Mouse (Mus musculus) lung, embryonic 16.5 days (tissue): ENCODE results near the gene Tmsb10. TPM values are rescaled to one million over a fixed set of nuclear protein-coding genes. Genes with fewer than 3 reads are reported as not detected.

Experiments used
- ATAC-seq: fragments of 200-750 bp; cut with Nextera tagmentation; 2 replicates; pipeline ENCODE4 v1.8.0; 2017; ENCODE audit warnings: low read depth, mild to moderate bottlenecking, moderate library complexity
- H3K27ac ChIP-seq: fragments of 300-500 bp; sonication (generic); 2 replicates; pipeline ENCODE4 v1.5.1; 2014; ENCODE audit warnings: mild to moderate bottlenecking, control low read depth, low read length
- H3K27me3 ChIP-seq: fragments of 300-500 bp; sonication (generic); 2 replicates; pipeline ENCODE4 v1.6.1; 2014; ENCODE audit warnings: low read depth, low read length, mixed read lengths; ENCODE audit not compliant: control insufficient read depth, insufficient read depth
- H3K36me3 ChIP-seq: fragments of 300-500 bp; sonication (generic); 2 replicates; pipeline ENCODE4 v1.6.1; 2014; ENCODE audit warnings: low read length; ENCODE audit not compliant: control insufficient read depth, insufficient read depth
- H3K4me1 ChIP-seq: fragments of 300-500 bp; sonication (generic); replicated peaks from 2 replicates; pipeline ENCODE4 v1.6.1; 2014; ENCODE audit warnings: low read length, mixed read lengths; ENCODE audit not compliant: control insufficient read depth, insufficient read depth
- H3K4me2 ChIP-seq: fragments of 300-500 bp; sonication (generic); 2 replicates; pipeline ENCODE4 v1.6.1; 2014; ENCODE audit warnings: low read depth, low read length, control low read depth
- H3K4me3 ChIP-seq: fragments of 300-500 bp; sonication (generic); 2 replicates; pipeline ENCODE4 v1.5.1; 2014; ENCODE audit warnings: mild to moderate bottlenecking, low read length, control low read depth
- H3K9ac ChIP-seq: fragments of 300-500 bp; sonication (generic); 2 replicates; pipeline ENCODE4 v1.6.1; 2014; ENCODE audit warnings: low read length, control low read depth
- H3K9me3 ChIP-seq: fragments of 300-500 bp; sonication (generic); 2 replicates; pipeline ENCODE4 v1.6.1; 2016; ENCODE audit warnings: low read length; ENCODE audit not compliant: control insufficient read depth
- WGBS: fragments of 180-500 bp; shearing (Covaris S2); extraction: QIAGEN DNeasy Blood & Tissue Kit; methylation state at CpG from one replicate; pipeline ENCODE4 v1.1.7; 2014; 5-methylcytosine and 5-hydroxymethylcytosine counted together
- polyA plus RNA-seq: library from polyadenylated mRNA; unstranded; fragments of >200 nt; fragmentation: Nextera tagmentation; extraction: Ambion mirVana; gene quantifications from 2 replicates; pipeline ENCODE4 v1.2.1, GENCODE M21; 2015

The Tmsb10 gene
- polyA plus RNA-seq, 1 experiment from 2014 or later = 2,568 TPM

GRCm38 (mm10) chr6:72959175-72959574 lies 627 bp upstream of the Tmsb10 start:
- H3K36me3 ChIP-seq = no peaks in the 10 kb centered on the region
- H3K27ac ChIP-seq = no peak overlapping the region; the same call in 1 of the 2 replicates
- peak overlapping the region; percentile 80 for H3K4me2 ChIP-seq
- no peak for ATAC-seq
- peak overlapping the region; percentile 98 for H3K9ac ChIP-seq
- whole genome bisulfite sequencing = 9% methylated on average over 4 of the region's 4 CpGs
- peaks cover 31% of the 10 kb centered on the region for H3K4me1 ChIP-seq
- H3K4me3 ChIP-seq = peak overlapping the region; percentile 87
- no peaks in the 10 kb centered on the region for H3K9me3 ChIP-seq
- H3K27me3 ChIP-seq = no peaks in the 10 kb centered on the region

GRCm38 (mm10) chr6:72957676-72958641 lies 589 bp downstream of the Tmsb10 start:
- under 1% methylated on average over 54 of the region's 75 CpGs for WGBS
- Histone ChIP-seq H3K4me1 (peaks cover 33% of the 10 kb centered on the region), H3K4me3 (peak overlapping the region; percentile 87)

GRCm38 (mm10) chr6:72957093-72957435 lies 1.5 kb downstream of the Tmsb10 start:
- under 1% methylated on average over 14 of the region's 14 CpGs for WGBS
- no peak for ATAC-seq
- Histone ChIP-seq H3K27ac (peak overlapping the region; percentile 72; the same call in 1 of the 2 replicates), H3K4me3 (peak overlapping the region; percentile 87), H3K27me3 (no peaks in the 10 kb centered on the region), H3K9ac (peak overlapping the region; percentile 98), H3K4me1 (peaks cover 29% of the 10 kb centered on the region), H3K36me3 (no peaks in the 10 kb centered on the region), H3K9me3 (no peaks in the 10 kb centered on the region), H3K4me2 (peak overlapping the region; percentile 80)

More at GRCm38 (mm10) chr6:72957676-72958641, 589 bp downstream of the Tmsb10 start:
- Histone ChIP-seq H3K27ac (peak overlapping the region; percentile 89), H3K9ac (peak overlapping the region; percentile 98), H3K36me3 (no peaks in the 10 kb centered on the region), H3K9me3 (no peaks in the 10 kb centered on the region), H3K4me2 (peak overlapping the region; percentile 80), H3K27me3 (no peaks in the 10 kb centered on the region)
- ATAC-seq = peak; percentile 90

- peak overlapping the region; percentile 72 for H3K27ac ChIP-seq
- no peaks in the 10 kb centered on the region for H3K9me3 ChIP-seq
- peaks cover 24% of the 10 kb centered on the region for H3K4me1 ChIP-seq
- H3K9ac ChIP-seq = peak overlapping the region; percentile 98
- H3K4me3 ChIP-seq = peak overlapping the region; percentile 87
- H3K36me3 ChIP-seq = no peaks in the 10 kb centered on the region
- WGBS = 7% methylated on average over 15 of the region's 15 CpGs
- ATAC-seq = peak; percentile 42
- H3K27me3 ChIP-seq = no peaks in the 10 kb centered on the region
- peak overlapping the region; percentile 80 for H3K4me2 ChIP-seq
Observed at GRCm38 (mm10) chr6:72956199-72957092, 2.1 kb downstream of the Tmsb10 start.

- Histone ChIP-seq H3K4me3 (peak overlapping the region; percentile 87; the same call in 1 of the 2 replicates), H3K27me3 (no peaks in the 10 kb centered on the region), H3K9me3 (no peaks in the 10 kb centered on the region), H3K9ac (no peak overlapping the region), H3K27ac (peak overlapping the region; percentile 72), H3K4me2 (peak overlapping the region; percentile 80), H3K36me3 (no peaks in the 10 kb centered on the region), H3K4me1 (peaks cover 24% of the 10 kb centered on the region)
- WGBS = 50% methylated on average over 8 of the region's 8 CpGs
- ATAC-seq = no peak
Observed at GRCm38 (mm10) chr6:72955517-72956198, 2.9 kb downstream of the Tmsb10 start.

- peak overlapping the region; percentile 5; the same call in 1 of the 2 replicates for H3K4me2 ChIP-seq
- H3K9ac ChIP-seq = no peak overlapping the region
- WGBS = 62% methylated on average over 7 of the region's 7 CpGs
- no peaks in the 10 kb centered on the region for H3K27me3 ChIP-seq
- H3K4me1 ChIP-seq = peaks cover 24% of the 10 kb centered on the region
- peak overlapping the region; percentile 72 for H3K27ac ChIP-seq
- H3K4me3 ChIP-seq = no peak overlapping the region
- no peaks in the 10 kb centered on the region for H3K36me3 ChIP-seq
- ATAC-seq = no peak
- no peaks in the 10 kb centered on the region for H3K9me3 ChIP-seq
Observed at GRCm38 (mm10) chr6:72954786-72955185, 3.8 kb downstream of the Tmsb10 start.

GRCm38 (mm10) chr6:72952967-72953366 lies 5.6 kb downstream of the Tmsb10 start:
- ATAC-seq = no peak
- Histone ChIP-seq H3K4me2 (no peak overlapping the region), H3K4me3 (no peak overlapping the region), H3K36me3 (no peaks in the 10 kb centered on the region), H3K4me1 (peaks cover 22% of the 10 kb centered on the region), H3K9ac (no peak overlapping the region), H3K27me3 (no peaks in the 10 kb centered on the region), H3K27ac (no peak overlapping the region), H3K9me3 (no peaks in the 10 kb centered on the region)
- WGBS = 75% methylated on average over 2 of the region's 2 CpGs

GRCm38 (mm10) chr6:72952221-72952620 lies 6.3 kb downstream of the Tmsb10 start:
- Histone ChIP-seq H3K36me3 (no peaks in the 10 kb centered on the region), H3K9me3 (no peaks in the 10 kb centered on the region), H3K27ac (peak overlapping the region; percentile 33), H3K4me3 (no peak overlapping the region), H3K27me3 (no peaks in the 10 kb centered on the region), H3K4me2 (no peak overlapping the region), H3K9ac (no peak overlapping the region), H3K4me1 (peaks cover 22% of the 10 kb centered on the region)
- 48% methylated on average over 2 of the region's 2 CpGs for WGBS
- no peak for ATAC-seq
